Mouse (Mus musculus) erythroblast, embryonic 14.5 days (primary cell): ENCODE data around the gene Cbx7.

Experiments
- GATA1 ChIP-seq: IDR thresholded peaks from 2 replicates; pipeline ENCODE4 v1.6.1; 2012; ENCODE audit warnings: low read length, inconsistent platforms, mixed read lengths
- TAL1 ChIP-seq: IDR thresholded peaks from 3 replicates; pipeline ENCODE4 v1.6.1; 2012; ENCODE audit warnings: low read length, inconsistent platforms, mixed read lengths

GRCm38 (mm10) chr15:79918485-79918884 is 52.4 kb downstream of the Cbx7 start:
- TF ChIP-seq TAL1 = no peak
- no peak for TF ChIP-seq GATA1
